Mouse (Mus musculus) heart, postnatal 0 days (tissue): Measurements from ENCODE around the gene Sap25.

Experiments used
- CTCF ChIP-seq: IDR thresholded peaks from 2 replicates; pipeline ENCODE4 v1.5.1; 2016; ENCODE audit warnings: antibody characterized with exemption, control low read depth, low read depth
- EP300 ChIP-seq: IDR thresholded peaks from 2 replicates; pipeline ENCODE4 v1.6.1; 2016; ENCODE audit warnings: antibody characterized with exemption, low read depth

DNA sequence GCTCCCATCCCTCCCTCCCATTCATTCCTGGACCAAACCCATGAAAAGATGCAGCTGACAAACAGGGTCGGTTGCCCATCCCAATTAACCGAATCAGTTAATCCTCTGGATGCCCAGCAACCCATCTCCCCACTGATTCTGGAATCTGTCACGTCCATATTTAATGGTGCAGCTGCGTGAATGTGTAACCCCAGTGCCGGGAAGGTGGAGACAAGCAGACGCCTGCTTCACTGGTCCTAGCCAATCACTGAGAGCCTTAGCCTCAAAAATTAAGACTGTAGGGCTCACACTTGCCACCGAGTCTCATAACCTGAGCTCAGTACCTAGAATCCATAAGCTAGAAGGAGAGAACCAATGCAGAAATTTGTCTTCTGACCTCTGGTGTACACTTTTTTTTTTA, 45.2 kb upstream of the Sap25 start:
- no peak for TF ChIP-seq EP300
- TF ChIP-seq CTCF, result no peak
